Mouse (Mus musculus): ENCODE measurements around the gene Pld5. TPM values are rescaled to one million over a fixed set of nuclear protein-coding genes. Genes with fewer than 3 reads are reported as not detected.

Pld5 gene
- polyA plus RNA-seq, 1 experiment from 2014 or later: 3.1 TPM

DNA sequence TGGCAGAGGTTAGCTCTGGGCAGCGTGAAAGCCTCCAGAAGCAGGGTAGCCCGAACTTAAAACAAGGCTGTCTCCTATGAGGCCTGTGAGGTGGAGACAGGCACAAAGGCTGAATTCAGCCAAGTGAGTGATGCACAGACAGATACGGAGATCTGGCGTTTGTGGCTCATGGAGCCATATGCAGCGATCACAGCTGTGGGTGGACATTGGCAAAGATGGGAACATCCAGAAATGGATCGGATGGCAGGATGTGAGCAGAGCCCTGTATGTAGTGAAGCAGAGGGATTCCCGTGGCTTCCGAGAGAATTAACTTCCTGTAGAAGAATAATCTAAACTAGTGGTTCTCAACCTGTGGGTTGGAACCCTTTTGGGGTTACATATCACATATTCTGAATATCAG lies 140.7 kb downstream of the Pld5 start:
- no peaks in the 10 kb centered on the region for H3K36me3 ChIP-seq
- H3K27me3 ChIP-seq: no peaks in the 10 kb centered on the region
- no peak for ATAC-seq
- H3K27ac ChIP-seq: no peak overlapping the region
- H3K4me2 ChIP-seq (replicated peaks): no peak overlapping the region
- no peak overlapping the region for H3K4me3 ChIP-seq (replicated peaks)
- H3K4me1 ChIP-seq (replicated peaks): no peaks in the 10 kb centered on the region
- H3K9ac ChIP-seq (replicated peaks): no peak overlapping the region
- WGBS: 93% methylated on average over 8 of the region's 8 CpGs
- no peaks in the 10 kb centered on the region for H3K9me3 ChIP-seq

GRCm38 (mm10) chr1:176125771-176126170 lies 149.3 kb downstream of the Pld5 start:
- no peak for ATAC-seq
- Histone ChIP-seq H3K4me3 (replicated peaks) (no peak overlapping the region), H3K27ac (no peak overlapping the region), H3K36me3 (no peaks in the 10 kb centered on the region), H3K4me1 (replicated peaks) (no peaks in the 10 kb centered on the region), H3K27me3 (no peaks in the 10 kb centered on the region), H3K9ac (replicated peaks) (no peak overlapping the region), H3K4me2 (replicated peaks) (no peak overlapping the region), H3K9me3 (no peaks in the 10 kb centered on the region)
- WGBS: 75% methylated on average over 2 of the region's 2 CpGs

DNA sequence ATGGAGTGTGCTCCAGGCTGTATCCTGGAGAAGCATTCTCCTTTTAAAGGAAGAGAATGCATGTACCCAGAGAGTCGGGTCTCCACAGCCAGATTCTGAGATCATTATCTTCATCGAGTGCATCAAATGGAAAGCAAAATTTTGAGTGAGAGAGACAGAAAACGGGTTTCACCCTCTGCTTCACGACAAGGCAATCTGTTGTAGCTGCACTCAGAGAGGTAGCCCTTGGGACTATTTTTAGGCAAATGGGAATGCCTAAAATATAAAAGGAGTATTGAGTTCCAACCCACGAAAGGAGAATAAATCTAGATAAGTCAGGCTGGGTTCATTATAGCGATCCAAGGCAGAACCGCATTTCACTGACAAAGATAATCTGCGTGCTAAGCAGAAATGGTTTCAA lies 150.7 kb downstream of the Pld5 start:
- Histone ChIP-seq H3K36me3 (no peaks in the 10 kb centered on the region), H3K4me1 (replicated peaks) (no peaks in the 10 kb centered on the region), H3K9ac (replicated peaks) (no peak overlapping the region), H3K4me2 (replicated peaks) (no peak overlapping the region), H3K27me3 (no peaks in the 10 kb centered on the region), H3K9me3 (no peaks in the 10 kb centered on the region), H3K27ac (no peak overlapping the region), H3K4me3 (replicated peaks) (no peak overlapping the region)
- whole genome bisulfite sequencing: 86% methylated on average over 8 of the region's 8 CpGs
- ATAC-seq: no peak

DNA sequence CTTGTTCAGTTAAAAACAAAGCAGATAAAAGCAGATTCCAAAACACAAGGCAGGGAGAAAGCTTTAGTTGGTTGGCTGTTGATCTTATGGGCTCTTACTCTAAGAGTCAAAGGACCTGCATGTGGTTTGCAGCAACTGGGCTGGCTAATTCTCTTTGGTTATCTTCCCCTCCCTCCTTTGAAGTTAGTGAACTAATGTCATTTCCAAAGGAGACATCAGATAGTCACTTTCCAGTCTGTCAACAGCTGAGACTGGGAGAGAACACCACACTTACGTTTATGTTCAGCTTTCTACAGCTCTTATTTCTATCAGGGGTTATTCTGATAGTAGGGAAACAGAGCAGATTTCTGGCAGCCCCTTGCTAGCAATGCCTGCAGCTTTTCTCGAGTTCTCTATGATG lies 151.3 kb downstream of the Pld5 start:
- H3K27ac ChIP-seq: no peak overlapping the region
- no peaks in the 10 kb centered on the region for H3K9me3 ChIP-seq
- H3K4me3 ChIP-seq (replicated peaks): no peak overlapping the region
- H3K4me2 ChIP-seq (replicated peaks): no peak overlapping the region
- H3K27me3 ChIP-seq: no peaks in the 10 kb centered on the region
- no peak overlapping the region for H3K9ac ChIP-seq (replicated peaks)
- no peak for ATAC-seq
- 71% methylated on average over 2 of the region's 2 CpGs for WGBS
- H3K36me3 ChIP-seq: no peaks in the 10 kb centered on the region
- no peaks in the 10 kb centered on the region for H3K4me1 ChIP-seq (replicated peaks)

GRCm38 (mm10) chr1:176115604-176116003 lies 159.5 kb downstream of the Pld5 start:
- no peaks in the 10 kb centered on the region for H3K27me3 ChIP-seq
- no peak overlapping the region for H3K9ac ChIP-seq (replicated peaks)
- no peak overlapping the region for H3K27ac ChIP-seq
- no peak overlapping the region for H3K4me2 ChIP-seq (replicated peaks)
- no peak for ATAC-seq
- no peak overlapping the region for H3K4me3 ChIP-seq (replicated peaks)
- no peaks in the 10 kb centered on the region for H3K9me3 ChIP-seq
- no peaks in the 10 kb centered on the region for H3K36me3 ChIP-seq
- 89% methylated on average over 4 of the region's 4 CpGs for whole genome bisulfite sequencing
- H3K4me1 ChIP-seq (replicated peaks): no peaks in the 10 kb centered on the region

GRCm38 (mm10) chr1:176098685-176099320 lies 176.3 kb downstream of the Pld5 start:
- WGBS: 21% methylated on average over 7 of the region's 7 CpGs
- H3K4me2 ChIP-seq (replicated peaks): no peak overlapping the region
- no peaks in the 10 kb centered on the region for H3K27me3 ChIP-seq
- H3K36me3 ChIP-seq: no peaks in the 10 kb centered on the region
- ATAC-seq: peak; percentile 94
- H3K27ac ChIP-seq: peak overlapping the region; percentile 61; the same call in 1 of the 2 replicates
- H3K4me1 ChIP-seq (replicated peaks): peaks cover 11% of the 10 kb centered on the region
- no peaks in the 10 kb centered on the region for H3K9me3 ChIP-seq
- no peak overlapping the region for H3K4me3 ChIP-seq (replicated peaks)
- no peak overlapping the region for H3K9ac ChIP-seq (replicated peaks)

DNA sequence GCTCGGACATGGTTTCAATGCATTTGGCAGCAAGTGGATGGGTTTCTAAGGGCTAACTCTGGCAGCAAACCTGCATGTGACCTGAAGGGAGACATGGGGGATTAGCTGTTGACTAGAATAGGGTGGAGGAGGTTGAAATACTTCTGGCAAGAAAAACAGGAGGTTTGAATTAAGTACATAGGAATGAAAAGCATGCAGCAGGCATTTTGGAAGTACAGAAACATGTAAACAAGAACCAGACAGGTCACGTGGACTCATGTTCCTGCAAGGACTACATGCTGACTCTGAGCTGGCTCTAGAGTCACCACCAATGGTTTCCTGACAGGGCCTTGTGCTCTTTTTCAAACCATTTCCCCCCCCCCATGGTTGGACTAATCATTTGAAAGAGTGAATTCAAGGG lies 183.0 kb downstream of the Pld5 start:
- Histone ChIP-seq H3K9ac (replicated peaks) (no peak overlapping the region), H3K9me3 (no peaks in the 10 kb centered on the region), H3K4me1 (replicated peaks) (no peaks in the 10 kb centered on the region), H3K4me2 (replicated peaks) (no peak overlapping the region), H3K27me3 (no peaks in the 10 kb centered on the region), H3K36me3 (no peaks in the 10 kb centered on the region), H3K4me3 (replicated peaks) (no peak overlapping the region), H3K27ac (no peak overlapping the region)
- no peak for ATAC-seq
- whole genome bisulfite sequencing: 78% methylated on average over 2 of the region's 2 CpGs

- H3K27me3 ChIP-seq: no peaks in the 10 kb centered on the region
- no peak overlapping the region for H3K9ac ChIP-seq (replicated peaks)
- H3K9me3 ChIP-seq: no peaks in the 10 kb centered on the region
- whole genome bisulfite sequencing: 96% methylated on average over 3 of the region's 3 CpGs
- no peak overlapping the region for H3K4me2 ChIP-seq (replicated peaks)
- H3K4me3 ChIP-seq (replicated peaks): no peak overlapping the region
- ATAC-seq: no peak
- no peak overlapping the region for H3K27ac ChIP-seq
- H3K4me1 ChIP-seq (replicated peaks): 0 out of 2 replicates have a peak, but pooled peaks cover 3% of the 10 kb centered on the region
- no peaks in the 10 kb centered on the region for H3K36me3 ChIP-seq
These were observed 185.7 kb downstream of the Pld5 start for GRCm38 (mm10) chr1:176089382-176089781.

DNA sequence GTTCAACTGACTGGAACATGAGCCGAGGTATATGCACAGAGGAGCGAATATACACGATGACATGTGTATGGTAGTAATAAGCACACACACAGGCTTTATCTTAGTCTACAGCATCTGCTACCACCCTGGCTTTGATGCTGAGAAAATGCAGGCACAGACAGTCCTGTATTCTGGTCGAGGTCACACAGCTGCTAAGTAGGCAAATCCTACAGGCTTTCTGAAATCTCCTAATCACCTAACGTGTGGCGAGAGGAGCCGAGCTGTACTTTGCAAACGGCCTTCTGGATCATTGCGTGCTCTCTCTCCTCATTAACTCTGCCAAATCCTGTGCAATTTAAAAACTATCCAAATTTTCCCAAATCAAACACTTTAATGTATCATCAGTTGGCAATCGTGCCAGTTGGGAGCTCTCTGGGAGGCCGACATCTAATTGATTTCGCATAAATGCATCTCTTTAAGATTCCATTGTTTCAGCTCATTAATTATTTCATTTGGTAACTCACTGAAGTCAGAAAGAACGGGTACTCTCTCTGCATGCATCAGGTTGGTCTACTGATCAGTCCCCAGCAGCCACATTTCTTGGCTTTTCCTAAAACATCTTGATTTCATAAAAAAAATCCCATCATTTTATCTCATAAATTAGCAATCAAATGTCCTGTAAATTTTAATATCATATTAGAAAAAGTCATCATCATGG lies 189.0 kb downstream of the Pld5 start:
- Histone ChIP-seq H3K4me3 (replicated peaks) (no peak overlapping the region), H3K27ac (no peak overlapping the region), H3K36me3 (no peaks in the 10 kb centered on the region), H3K27me3 (no peaks in the 10 kb centered on the region), H3K9me3 (no peaks in the 10 kb centered on the region), H3K9ac (replicated peaks) (no peak overlapping the region), H3K4me1 (replicated peaks) (peaks cover 11% of the 10 kb centered on the region), H3K4me2 (replicated peaks) (no peak overlapping the region)
- WGBS: 69% methylated on average over 13 of the region's 13 CpGs
- ATAC-seq: peak; percentile 74

GRCm38 (mm10) chr1:176082306-176082705 lies 192.8 kb downstream of the Pld5 start:
- Histone ChIP-seq H3K4me3 (replicated peaks) (no peak overlapping the region), H3K27me3 (no peaks in the 10 kb centered on the region), H3K9me3 (no peaks in the 10 kb centered on the region), H3K4me2 (replicated peaks) (no peak overlapping the region), H3K4me1 (replicated peaks) (peaks cover 11% of the 10 kb centered on the region), H3K27ac (no peak overlapping the region), H3K9ac (replicated peaks) (no peak overlapping the region), H3K36me3 (no peaks in the 10 kb centered on the region)
- no peak for ATAC-seq
- 73% methylated on average over 4 of the region's 4 CpGs for WGBS

- Histone ChIP-seq H3K4me2 (replicated peaks) (no peak overlapping the region), H3K9ac (replicated peaks) (no peak overlapping the region), H3K27me3 (no peaks in the 10 kb centered on the region), H3K27ac (no peak overlapping the region), H3K4me1 (replicated peaks) (peaks cover 12% of the 10 kb centered on the region), H3K4me3 (replicated peaks) (no peak overlapping the region), H3K9me3 (no peaks in the 10 kb centered on the region), H3K36me3 (no peaks in the 10 kb centered on the region)
- no peak for ATAC-seq
- WGBS: 73% methylated on average over 2 of the region's 2 CpGs
These were observed 194.1 kb downstream of the Pld5 start for GRCm38 (mm10) chr1:176080969-176081368.

DNA sequence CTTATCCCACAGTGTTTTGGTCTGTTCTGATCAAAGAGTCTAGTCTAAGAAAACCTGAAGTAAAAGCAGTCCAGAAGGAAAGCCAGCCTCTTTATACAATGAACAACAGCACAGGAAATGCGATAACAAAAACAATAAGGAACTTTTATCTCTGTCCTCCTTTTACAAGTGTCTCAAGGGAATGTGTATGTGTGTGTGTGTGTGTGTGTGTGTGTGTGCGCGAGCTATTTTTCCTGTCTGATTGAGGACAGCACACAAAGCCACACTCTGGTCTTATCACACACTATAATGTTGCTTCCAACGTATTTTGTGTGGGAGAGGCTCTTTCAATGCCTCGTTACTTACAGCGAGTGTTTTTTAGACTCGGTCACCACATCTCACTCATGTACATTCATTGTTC lies 196.7 kb downstream of the Pld5 start:
- Histone ChIP-seq H3K27ac (no peak overlapping the region), H3K27me3 (no peaks in the 10 kb centered on the region), H3K9me3 (no peaks in the 10 kb centered on the region), H3K36me3 (no peaks in the 10 kb centered on the region), H3K4me1 (replicated peaks) (peaks cover 23% of the 10 kb centered on the region), H3K4me3 (replicated peaks) (no peak overlapping the region), H3K4me2 (replicated peaks) (no peak overlapping the region), H3K9ac (replicated peaks) (no peak overlapping the region)
- WGBS: 92% methylated on average over 7 of the region's 7 CpGs
- ATAC-seq: no peak

DNA sequence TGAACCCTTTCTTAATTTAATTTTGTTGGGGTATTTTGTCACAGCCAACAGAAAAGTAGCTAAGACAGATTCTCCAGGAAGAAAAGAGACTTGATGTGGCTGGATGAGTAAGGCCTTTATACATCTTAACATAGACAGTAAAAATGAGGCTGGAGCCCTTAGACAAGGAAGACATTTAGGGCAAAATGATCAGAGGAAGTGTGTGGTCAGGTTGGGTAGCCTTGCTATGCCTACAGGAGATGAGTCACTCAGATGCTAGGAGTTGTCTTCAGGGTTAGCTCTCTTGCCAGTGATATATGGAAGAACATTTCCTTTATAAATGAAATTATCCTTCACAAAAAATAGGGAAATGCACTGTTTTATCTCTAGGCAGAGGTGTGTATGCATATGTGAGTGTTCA lies 198.3 kb downstream of the Pld5 start:
- ATAC-seq: no peak
- no peak overlapping the region for H3K4me3 ChIP-seq (replicated peaks)
- H3K9ac ChIP-seq (replicated peaks): no peak overlapping the region
- no peak overlapping the region for H3K27ac ChIP-seq
- no peaks in the 10 kb centered on the region for H3K36me3 ChIP-seq
- H3K27me3 ChIP-seq: no peaks in the 10 kb centered on the region
- no peak overlapping the region for H3K4me2 ChIP-seq (replicated peaks)
- H3K9me3 ChIP-seq: no peaks in the 10 kb centered on the region
- H3K4me1 ChIP-seq (replicated peaks): peaks cover 17% of the 10 kb centered on the region

All from midbrain, embryonic 13.5 days (tissue).